Mouse (Mus musculus): ENCODE data around the gene Lsmem1. TPM values are rescaled to one million over a fixed set of nuclear protein-coding genes. Genes with fewer than 3 reads are reported as not detected.

Lsmem1 gene
- total and polyA plus RNA-seq, 3 experiments, result not detected

DNA sequence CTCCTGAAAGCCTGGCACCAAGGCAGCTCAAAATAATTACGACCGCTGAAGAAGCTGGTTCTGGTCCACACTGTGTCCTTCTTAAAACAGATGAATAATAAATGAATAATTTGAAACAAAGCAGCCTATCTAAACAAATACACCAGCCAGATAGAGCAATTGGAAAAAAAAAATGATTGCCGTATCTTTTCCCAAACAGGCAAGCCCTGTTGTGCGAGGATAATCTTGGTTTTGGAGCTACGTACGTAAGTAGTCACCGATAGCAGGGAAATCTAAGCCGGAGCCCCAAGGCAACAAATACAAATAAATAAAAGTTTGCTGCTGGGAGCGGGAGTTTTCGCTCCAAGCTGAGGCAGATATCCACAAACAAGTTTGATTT, 66.1 kb downstream of the Lsmem1 start:
- dilution Hi-C loops (cut with MboI; ENCODE audit: extremely low pct_ligation_motif_present, extremely low pct_unique_long_range_greater_than_20kb, low sequenced_read_pairs) (no loop called here), in situ Hi-C loops (cut with MboI; ENCODE audit: low pct_ligation_motif_present, low pct_unique_long_range_greater_than_20kb, low sequenced_read_pairs) (no loop called here)
- no peaks in the 10 kb centered on the region for H3K27me3 ChIP-seq (replicated peaks)
- no peaks in the 10 kb centered on the region for H3K36me3 ChIP-seq (replicated peaks in 1 of 2; ENCODE audit: control insufficient read depth in 1 of 2, insufficient read depth in 1 of 2, low read length in 1 of 2)
- H3K79me2 ChIP-seq (replicated peaks; ENCODE audit: control insufficient read depth, extremely low read depth, insufficient read depth, poor library complexity, severe bottlenecking), result no peaks in the 10 kb centered on the region
- no peak overlapping the region for H3K4me2 ChIP-seq (ENCODE audit: insufficient read depth, low read depth, poor library complexity, severe bottlenecking)
- no peak for TF ChIP-seq KAT2A (IDR thresholded peaks at IDR 0.05; ENCODE audit: insufficient replicate concordance, low read length)
- no peak for TF ChIP-seq USF2 (conservative IDR thresholded peaks at IDR 0.05; ENCODE audit: low read depth, low read length)
- no peak for TF ChIP-seq E2F4 (IDR thresholded peaks at IDR 0.05; ENCODE audit: insufficient replicate concordance, low read depth, low read length)
- TF ChIP-seq MYC (IDR thresholded peaks at IDR 0.05; ENCODE audit: low read depth, low read length), result no peak
- no peak for TF ChIP-seq SIN3A (IDR thresholded peaks at IDR 0.05; ENCODE audit: low read length)
- no peak for TF ChIP-seq TCF12 (IDR thresholded peaks at IDR 0.05; ENCODE audit: low read depth, low read length)
- no peak for TF ChIP-seq IRF4 (IDR thresholded peaks at IDR 0.05; ENCODE audit: low read depth, low read length)
- TF ChIP-seq NELFE (IDR thresholded peaks at IDR 0.05; ENCODE audit: low read depth, low read length), result no peak
- no peak for TF ChIP-seq ETS1 (conservative IDR thresholded peaks at IDR 0.05; ENCODE audit: low read depth, low read length)
- TF ChIP-seq JUND (conservative IDR thresholded peaks at IDR 0.05; ENCODE audit: low read depth, low read length), result no peak
- TF ChIP-seq GABPA (IDR thresholded peaks at IDR 0.05; ENCODE audit: insufficient replicate concordance, low read depth, low read length), result no peak
- no peak for TF ChIP-seq POLR2AphosphoS2 (IDR thresholded peaks at IDR 0.05; ENCODE audit: low read depth, low read length)
- H3K27ac ChIP-seq (ENCODE audit: insufficient read depth, low read depth), result no peak overlapping the region
- no peak for DNase-seq (ENCODE audit: extremely low read depth)
- no peaks in the 10 kb centered on the region for H3K4me1 ChIP-seq (ENCODE audit: control insufficient read depth in 1 of 2, insufficient read depth in 2 of 2)
- H3K9me3 ChIP-seq (replicated peaks; ENCODE audit: low read length), result peaks cover 3% of the 10 kb centered on the region
- H3K9ac ChIP-seq (ENCODE audit: insufficient read depth, low read depth), result no peak overlapping the region
- H3K4me3 ChIP-seq (replicated peaks in 1 of 3; ENCODE audit: low read depth in 2 of 3, low read length in 2 of 3, poor library complexity in 1 of 3), result no peak overlapping the region

Other genes with a start within 250 kb of the Lsmem1 start
- 24.7 and 25.4 TPM in 2 replicates for gene Arl4a, start 161.5 kb downstream of the Lsmem1 start, total RNA-seq (2012; rRNA removed)
- 24.6 and 28.7 TPM in 2 replicates for gene Arl4a, start 161.5 kb downstream of the Lsmem1 start, total RNA-seq (2014; rRNA removed)
- 24.3 and 25.4 TPM in 2 replicates for gene Arl4a, start 161.5 kb downstream of the Lsmem1 start, polyA plus RNA-seq (2012; ENCODE audit: insufficient read length, low read depth)
- 0.04 TPM in 1 of 2 replicates, not detected in the other for gene Scin, start 65.3 kb downstream of the Lsmem1 start, total RNA-seq (2012; rRNA removed)
- not detected in 2 replicates for gene Scin, start 65.3 kb downstream of the Lsmem1 start, total RNA-seq (2014; rRNA removed)
- not detected in 2 replicates for gene Scin, start 65.3 kb downstream of the Lsmem1 start, polyA plus RNA-seq (2012; ENCODE audit: insufficient read length, low read depth)
- 98.2 and 105 TPM in 2 replicates for gene Ifrd1, start 49.0 kb upstream of the Lsmem1 start, total RNA-seq (2012; rRNA removed)
- 427 and 506 TPM in 2 replicates for gene Ifrd1, start 49.0 kb upstream of the Lsmem1 start, total RNA-seq (2014; rRNA removed)
- gene Ifrd1, start 49.0 kb upstream of the Lsmem1 start, polyA plus RNA-seq (2012; ENCODE audit: insufficient read length, low read depth), result 258 and 269 TPM in 2 replicates
- gene Zfp277, start 246.4 kb upstream of the Lsmem1 start, total RNA-seq (2012; rRNA removed), result 12.4 and 13.7 TPM in 2 replicates
- 31.2 and 32.5 TPM in 2 replicates for gene Zfp277, start 246.4 kb upstream of the Lsmem1 start, total RNA-seq (2014; rRNA removed)
- gene Zfp277, start 246.4 kb upstream of the Lsmem1 start, polyA plus RNA-seq (2012; ENCODE audit: insufficient read length, low read depth), result 16.7 and 18.9 TPM in 2 replicates
- gene Dock4, start 246.5 kb upstream of the Lsmem1 start, total RNA-seq (2012; rRNA removed), result 0.38 TPM in 2 replicates
- 0.19 and 0.26 TPM in 2 replicates for gene Dock4, start 246.5 kb upstream of the Lsmem1 start, total RNA-seq (2014; rRNA removed)
- 0.49 and 0.67 TPM in 2 replicates for gene Dock4, start 246.5 kb upstream of the Lsmem1 start, polyA plus RNA-seq (2012; ENCODE audit: insufficient read length, low read depth)